Mouse (Mus musculus): ENCODE measurements around the gene Rhou.

The Rhou gene

GRCm38 (mm10) chr8:123692165-123692962, 38.6 kb downstream of the Rhou start:
- no peak for DNase-seq (ENCODE audit: low read depth, low spot score)

- no peak for DNase-seq (ENCODE audit: low read depth, low spot score)
Observed at GRCm38 (mm10) chr8:123696167-123696566, 42.4 kb downstream of the Rhou start.

- no peak for DNase-seq (ENCODE audit: low read depth, low spot score)
Observed at GRCm38 (mm10) chr8:123697329-123697728, 43.6 kb downstream of the Rhou start.

GRCm38 (mm10) chr8:123700399-123701070, 46.8 kb downstream of the Rhou start:
- no peak for DNase-seq (ENCODE audit: low read depth, low spot score)

- no peak for DNase-seq (ENCODE audit: low read depth, low spot score)
Observed at GRCm38 (mm10) chr8:123701952-123702587, 48.3 kb downstream of the Rhou start.

- no peak for DNase-seq (ENCODE audit: low read depth, low spot score)
Observed at GRCm38 (mm10) chr8:123705376-123705775, 51.6 kb downstream of the Rhou start.

- no peak for DNase-seq (ENCODE audit: low read depth, low spot score)
Observed at GRCm38 (mm10) chr8:123707137-123707536, 53.4 kb downstream of the Rhou start.

- DNase-seq (ENCODE audit: low read depth, low spot score), result no peak
Observed at GRCm38 (mm10) chr8:123708729-123709128, 55.0 kb downstream of the Rhou start.

GRCm38 (mm10) chr8:123710335-123710734, 56.6 kb downstream of the Rhou start:
- no peak for DNase-seq (ENCODE audit: low read depth, low spot score)

All from brain, embryonic 18.5 days (tissue).